Mouse (Mus musculus): ENCODE measurements around the gene Slco1a5. TPM values are rescaled to one million over a fixed set of nuclear protein-coding genes. Genes with fewer than 3 reads are reported as not detected.
"Not testable (repeated sequence)": the region's sequence is repeated elsewhere in the genome, so short reads cannot be mapped to it uniquely, and the experiment has no call there.

Slco1a5 gene
- total RNA-seq, 1 experiment from 2014 or later = not detected

DNA sequence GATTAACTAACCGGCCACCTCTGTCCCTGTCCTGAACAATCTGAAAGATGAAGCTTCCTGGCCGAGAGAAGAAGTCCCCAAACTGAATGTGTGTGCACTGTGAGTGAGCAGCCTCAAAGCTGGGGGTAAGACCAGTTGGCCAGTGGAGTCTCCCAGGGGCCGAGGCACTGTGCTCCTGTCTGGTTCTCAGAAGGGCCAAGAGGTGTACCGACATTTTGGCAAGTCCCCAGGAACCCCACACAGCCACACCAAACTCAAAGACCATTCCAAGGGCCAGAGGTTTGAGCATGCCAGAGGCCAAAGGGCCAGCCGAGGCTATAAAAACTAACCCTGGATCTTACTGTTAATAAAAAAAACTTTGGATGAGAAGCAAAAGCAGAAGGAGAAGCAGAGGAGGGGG lies 8.5 kb downstream of the Slco1a5 start:
- ATAC-seq (ENCODE audit: extremely low read depth, insufficient number of reproducible peaks, low FRiP score, poor library complexity, severe bottlenecking) = no peak

DNA sequence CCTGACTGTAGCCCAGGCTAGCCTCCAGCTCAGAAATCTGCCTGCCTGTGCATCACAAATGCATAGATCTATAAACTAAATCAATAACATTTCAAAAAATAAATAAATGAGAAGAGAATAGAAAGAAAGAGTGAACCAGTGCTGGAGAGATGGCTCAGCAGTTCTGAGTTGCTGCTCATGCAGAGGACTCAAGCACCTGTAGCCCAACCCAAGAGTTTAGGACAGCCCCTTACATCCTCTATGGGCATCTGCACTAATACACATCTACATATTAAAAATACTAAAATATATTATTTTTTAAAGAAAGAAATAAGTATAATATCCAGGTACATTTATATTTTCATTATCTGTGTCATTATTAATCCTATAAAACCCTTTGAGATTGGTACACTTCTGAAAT lies 17.7 kb downstream of the Slco1a5 start:
- ATAC-seq (ENCODE audit: extremely low read depth, insufficient number of reproducible peaks, low FRiP score, poor library complexity, severe bottlenecking) = no peak

DNA sequence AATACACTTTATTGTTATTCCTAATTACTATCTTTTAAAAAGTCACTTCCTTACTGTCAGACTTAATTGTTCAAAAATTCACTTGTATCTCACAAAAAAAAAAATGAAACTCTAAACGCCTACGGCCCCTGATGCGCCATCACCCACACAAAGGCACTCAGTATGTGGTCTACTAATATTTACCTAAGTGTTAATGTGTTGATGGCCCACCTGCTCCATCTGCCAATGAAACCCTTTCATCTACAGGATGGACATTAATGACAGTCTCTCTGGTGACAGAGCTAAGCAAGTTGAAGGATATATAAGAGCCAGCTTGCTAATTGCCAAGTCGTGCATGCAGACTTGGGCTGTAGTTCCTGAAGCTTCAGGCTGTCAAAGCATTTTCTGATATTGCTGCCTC lies 24.7 kb downstream of the Slco1a5 start, which contains the start of gene Iapp:
Gene Iapp, plus strand, starts transcription at position 326 of the 400 bp plus-strand sequence.
- no peak for ATAC-seq (ENCODE audit: extremely low read depth, insufficient number of reproducible peaks, low FRiP score, poor library complexity, severe bottlenecking)

DNA sequence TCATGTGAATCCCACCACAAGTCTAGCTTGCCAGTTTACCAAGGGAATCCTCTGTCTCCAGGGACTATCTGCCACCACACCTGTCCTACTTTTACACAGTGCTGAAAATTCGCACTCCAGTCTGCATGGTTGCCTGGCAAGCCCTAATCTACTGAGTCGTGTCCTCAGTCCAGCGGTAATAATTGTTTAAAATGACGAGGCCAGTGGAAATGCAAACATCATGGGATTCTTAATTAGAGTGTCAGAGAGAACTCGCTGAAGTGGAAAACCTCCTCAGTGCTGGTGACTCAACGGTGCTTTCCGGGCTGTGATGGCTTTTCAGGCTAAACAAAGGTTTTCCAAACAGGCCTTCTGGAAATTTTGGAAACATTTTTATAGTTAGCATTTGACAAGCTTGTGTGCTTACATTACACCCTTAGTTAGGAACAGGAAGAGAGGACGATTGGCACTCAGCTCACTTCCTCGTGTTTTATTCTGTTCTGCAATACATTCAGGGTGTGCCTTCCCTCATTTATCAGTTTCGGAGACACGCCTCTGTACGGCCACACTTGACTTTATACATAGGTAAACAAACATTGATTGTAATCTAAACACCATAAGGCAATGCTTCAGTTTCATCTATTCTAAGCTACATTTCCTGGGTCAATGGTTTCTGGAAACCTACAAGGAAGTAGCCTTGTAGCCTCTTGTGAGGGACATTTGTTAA lies 33.2 kb downstream of the Slco1a5 start:
- no peak for ATAC-seq (ENCODE audit: extremely low read depth, insufficient number of reproducible peaks, low FRiP score, poor library complexity, severe bottlenecking)

DNA sequence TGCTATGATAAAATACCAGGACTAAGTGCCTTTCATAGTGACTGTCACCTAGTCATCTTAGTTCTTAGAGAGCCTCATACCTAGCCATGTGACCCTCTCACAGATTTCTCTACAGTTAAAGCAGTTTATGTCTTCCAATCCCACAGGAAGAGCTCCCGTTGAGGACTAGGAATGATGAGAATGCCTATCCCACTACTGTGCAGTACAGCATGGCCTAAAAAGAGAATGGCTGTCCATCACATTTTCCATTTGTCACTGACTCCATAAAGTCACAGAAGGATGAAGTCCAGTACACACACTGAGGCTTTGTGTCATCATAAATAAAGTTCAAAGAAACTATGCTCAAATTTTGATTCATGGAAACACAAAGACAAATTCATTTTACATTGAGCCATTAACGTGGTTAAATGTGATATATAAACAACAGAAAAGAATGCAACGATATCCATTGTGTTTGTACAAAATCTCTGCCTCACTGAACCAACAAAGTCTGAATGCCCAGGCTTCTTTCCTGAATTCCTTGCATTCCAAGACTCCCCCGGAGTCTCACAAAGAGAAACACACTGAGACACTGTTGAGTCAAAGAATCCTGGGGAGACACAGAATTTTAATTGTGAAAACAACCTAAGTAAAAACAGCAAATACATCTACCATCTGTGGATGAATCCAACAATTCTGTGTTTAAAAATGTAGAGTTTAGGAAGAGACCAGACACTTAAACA lies 46.9 kb downstream of the Slco1a5 start:
- no peak for ATAC-seq (ENCODE audit: extremely low read depth, insufficient number of reproducible peaks, low FRiP score, poor library complexity, severe bottlenecking)

DNA sequence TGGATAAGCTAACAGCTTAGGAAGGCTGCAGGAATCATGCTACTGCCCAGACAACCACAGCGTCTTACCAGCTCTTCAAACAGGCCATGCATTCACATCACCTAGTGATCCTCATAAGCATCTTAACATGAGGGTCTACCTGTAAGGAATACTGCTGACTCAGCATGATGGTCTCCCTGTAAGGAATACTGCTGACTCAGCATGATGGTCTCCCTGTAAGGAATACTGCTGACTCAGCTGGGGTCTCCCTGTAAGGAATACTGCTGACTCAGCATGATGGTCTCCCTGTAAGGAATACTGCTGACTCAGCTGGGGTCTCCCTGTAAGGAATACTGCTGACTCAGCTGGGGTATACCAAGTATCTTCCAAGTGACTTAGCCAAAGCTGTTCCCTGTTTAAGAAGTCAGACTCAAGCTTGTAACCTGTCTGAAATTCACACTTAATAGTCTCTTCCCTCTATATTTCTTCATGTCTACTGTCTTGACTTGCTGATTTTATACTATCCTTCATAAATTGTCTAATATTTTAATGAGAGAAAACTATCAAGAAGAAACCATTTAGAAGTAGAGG lies 72.0 kb downstream of the Slco1a5 start:
- ATAC-seq (ENCODE audit: extremely low read depth, insufficient number of reproducible peaks, low FRiP score, poor library complexity, severe bottlenecking) = not testable (repeated sequence)

DNA sequence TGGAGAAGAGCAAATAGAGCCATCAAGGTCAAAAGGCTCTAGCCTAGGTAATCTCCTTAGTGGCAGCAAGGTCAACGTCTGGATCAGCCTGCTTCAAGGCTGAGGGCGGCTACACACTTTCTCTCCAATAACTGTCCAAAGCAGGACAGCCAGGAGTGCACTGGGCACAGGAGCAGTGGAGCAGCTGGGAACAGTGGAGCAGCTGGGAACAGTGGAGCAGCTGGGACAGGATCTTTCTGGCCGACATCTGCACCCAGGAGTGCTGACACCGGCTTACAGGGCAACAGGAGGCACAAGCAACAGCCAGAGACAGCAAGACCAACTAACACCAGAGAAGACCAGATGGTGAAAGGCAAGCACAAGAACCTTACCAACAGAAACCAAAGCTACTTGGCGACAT lies 77.7 kb downstream of the Slco1a5 start:
- ATAC-seq (ENCODE audit: extremely low read depth, insufficient number of reproducible peaks, low FRiP score, poor library complexity, severe bottlenecking) = no peak

DNA sequence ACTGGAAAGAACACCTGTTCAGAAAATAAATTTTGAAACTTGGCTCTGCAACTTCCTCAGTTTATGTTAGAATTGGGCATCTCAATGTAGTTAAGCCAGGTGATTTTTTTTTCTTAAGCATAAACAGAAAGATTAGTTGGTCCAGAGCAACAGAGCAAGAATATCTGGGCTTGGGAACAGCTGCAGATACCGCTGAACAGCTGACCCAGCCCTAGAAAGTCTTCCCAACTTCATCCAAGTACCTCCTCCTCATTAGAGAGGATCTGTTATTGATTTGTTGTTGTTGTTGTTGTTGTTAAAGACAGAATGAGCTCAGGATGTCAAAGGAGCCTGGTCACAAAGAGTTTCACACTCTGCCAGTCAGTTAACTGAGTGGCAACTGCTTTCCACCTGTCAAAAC lies 83.3 kb downstream of the Slco1a5 start:
- no peak for ATAC-seq (ENCODE audit: extremely low read depth, insufficient number of reproducible peaks, low FRiP score, poor library complexity, severe bottlenecking)

DNA sequence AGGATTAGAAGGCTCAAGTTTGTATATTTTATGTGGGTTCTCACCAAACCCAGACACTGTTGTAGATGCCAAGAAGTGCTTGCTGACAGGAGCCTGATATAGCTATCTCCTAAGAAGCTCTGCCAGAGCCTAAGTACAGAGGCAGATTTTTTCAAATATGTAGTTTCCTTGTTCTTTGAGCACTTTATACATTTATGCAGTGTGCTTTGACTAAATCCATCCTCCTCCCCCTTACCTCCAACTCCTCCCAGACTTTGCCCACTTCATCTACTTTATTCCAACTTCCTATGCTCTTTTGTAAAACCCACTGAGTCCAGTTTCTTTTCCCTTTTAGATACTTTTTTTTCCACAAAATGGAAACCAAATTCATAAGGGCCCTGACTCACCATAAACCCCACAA lies 102.6 kb downstream of the Slco1a5 start:
- no peak for ATAC-seq (ENCODE audit: extremely low read depth, insufficient number of reproducible peaks, low FRiP score, poor library complexity, severe bottlenecking)

DNA sequence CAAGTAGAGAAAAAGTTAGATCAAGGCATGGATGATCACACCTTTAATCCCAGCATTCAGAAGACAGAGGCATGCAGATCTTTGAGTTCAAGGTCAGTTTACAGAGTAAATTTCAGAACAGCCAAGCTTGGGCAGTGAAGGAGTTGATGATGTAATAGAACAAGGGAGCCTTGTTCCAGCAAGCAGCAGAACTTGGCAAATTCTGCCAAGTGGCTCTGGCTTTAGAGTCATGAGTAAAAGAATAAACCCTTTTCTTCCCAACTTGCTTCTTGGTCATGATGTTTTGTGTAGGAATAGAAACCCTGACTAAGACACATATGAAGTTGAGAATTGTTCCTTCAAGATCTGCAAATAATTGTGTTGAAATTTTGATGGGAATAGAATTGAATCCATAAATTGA lies 111.0 kb downstream of the Slco1a5 start:
- ATAC-seq (ENCODE audit: extremely low read depth, insufficient number of reproducible peaks, low FRiP score, poor library complexity, severe bottlenecking) = no peak

DNA sequence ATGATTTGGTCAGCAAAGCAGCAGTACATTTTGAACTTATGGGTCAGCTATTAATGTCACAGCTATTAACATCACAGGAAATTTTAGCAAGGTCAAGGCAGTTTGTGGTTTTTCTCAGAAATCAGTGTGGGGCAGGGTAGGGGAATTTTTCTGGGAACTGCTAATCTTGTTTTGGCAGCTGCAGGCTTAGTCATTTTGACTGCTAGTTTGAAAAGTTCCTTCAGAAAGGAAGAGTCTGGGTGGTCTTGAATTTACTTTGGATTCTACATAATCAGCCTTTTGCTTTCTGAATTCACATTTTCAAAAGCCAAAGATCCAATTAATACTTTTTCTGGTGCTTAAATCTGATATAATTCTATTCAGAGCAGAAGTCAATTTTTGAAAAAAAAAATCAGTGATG lies 113.0 kb downstream of the Slco1a5 start:
- ATAC-seq (ENCODE audit: extremely low read depth, insufficient number of reproducible peaks, low FRiP score, poor library complexity, severe bottlenecking) = no peak

DNA sequence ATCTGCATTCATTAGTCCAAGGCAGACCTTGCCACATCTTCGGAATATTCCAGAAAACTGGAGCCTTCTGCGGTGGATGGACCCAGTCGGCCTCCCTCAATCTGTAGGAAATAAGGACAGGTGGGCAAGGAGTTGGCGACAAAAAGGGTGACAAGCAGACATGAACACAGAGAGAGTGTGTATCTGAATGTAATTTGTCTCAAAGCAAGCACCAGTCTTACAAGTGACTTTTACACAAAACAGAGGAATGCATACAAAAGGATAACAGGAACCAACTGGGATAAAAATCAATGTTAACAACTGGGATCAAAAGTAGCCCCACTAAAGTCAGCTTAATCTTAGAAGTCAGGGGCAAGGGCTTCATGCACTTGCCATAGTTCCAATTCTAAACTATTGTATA lies 114.4 kb downstream of the Slco1a5 start, which contains the start of gene Slco1a6:
Gene Slco1a6, minus strand, starts transcription at position 101 of the 400 bp plus-strand sequence.
- no peak for ATAC-seq (ENCODE audit: extremely low read depth, insufficient number of reproducible peaks, low FRiP score, poor library complexity, severe bottlenecking)

DNA sequence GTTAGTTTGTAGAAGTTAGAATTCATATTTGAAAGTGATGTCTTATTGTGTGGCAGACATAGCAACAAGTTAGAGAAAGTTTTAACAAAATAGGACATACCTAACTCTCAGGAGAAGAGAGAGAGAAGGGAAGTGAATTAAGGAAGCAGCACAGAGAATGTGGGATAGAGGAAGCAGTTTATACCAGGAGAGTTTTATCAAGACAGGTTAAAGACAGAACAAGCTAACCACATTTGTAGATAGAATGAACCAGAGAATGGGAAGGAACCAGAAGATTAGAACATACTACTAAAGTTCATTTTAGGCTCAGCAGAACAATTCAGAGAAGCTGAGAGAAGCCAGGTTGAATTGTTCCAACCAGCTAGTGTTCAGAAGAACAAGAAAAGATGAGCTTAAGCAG lies 122.3 kb downstream of the Slco1a5 start:
- no peak for ATAC-seq (ENCODE audit: extremely low read depth, insufficient number of reproducible peaks, low FRiP score, poor library complexity, severe bottlenecking)

DNA sequence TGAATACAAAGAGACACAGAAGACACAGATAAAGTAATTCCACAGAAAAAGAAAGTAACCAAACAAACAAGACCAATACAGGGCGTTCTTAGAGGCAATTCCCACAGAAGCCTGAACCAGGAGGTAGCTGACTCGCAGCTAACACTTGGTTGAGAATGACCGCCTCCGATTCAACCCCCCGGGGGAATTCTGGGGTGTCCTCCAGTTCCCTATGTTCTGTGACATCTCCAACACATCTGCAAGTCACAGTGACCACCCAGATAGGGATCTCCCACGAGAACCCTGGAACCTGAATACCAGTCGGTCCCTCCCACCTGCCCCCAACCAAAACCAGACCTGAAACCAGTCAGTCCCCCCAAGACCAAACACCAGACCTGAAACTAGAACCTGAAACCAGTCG lies 128.5 kb downstream of the Slco1a5 start:
- no peak for ATAC-seq (ENCODE audit: extremely low read depth, insufficient number of reproducible peaks, low FRiP score, poor library complexity, severe bottlenecking)

DNA sequence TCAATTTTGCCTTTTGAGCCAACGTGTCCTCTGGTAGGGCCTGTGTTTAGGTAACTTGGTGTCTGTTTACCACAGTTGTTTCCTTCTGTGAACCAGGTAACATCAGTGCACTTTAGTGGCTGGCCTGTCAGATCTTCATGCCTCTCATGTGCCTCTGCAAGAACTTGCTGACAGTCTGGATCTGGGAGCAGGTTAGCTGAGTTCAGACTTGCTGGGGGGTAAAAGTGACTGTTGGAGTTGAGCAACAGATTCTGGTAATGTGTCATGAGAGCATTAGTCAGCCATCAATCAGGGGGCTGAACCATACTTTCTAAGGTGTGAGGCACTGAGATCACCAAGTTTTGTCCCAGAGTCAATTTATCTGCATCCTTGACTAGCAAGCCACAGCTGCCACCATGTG lies 130.8 kb downstream of the Slco1a5 start:
- ATAC-seq (ENCODE audit: extremely low read depth, insufficient number of reproducible peaks, low FRiP score, poor library complexity, severe bottlenecking) = no peak

DNA sequence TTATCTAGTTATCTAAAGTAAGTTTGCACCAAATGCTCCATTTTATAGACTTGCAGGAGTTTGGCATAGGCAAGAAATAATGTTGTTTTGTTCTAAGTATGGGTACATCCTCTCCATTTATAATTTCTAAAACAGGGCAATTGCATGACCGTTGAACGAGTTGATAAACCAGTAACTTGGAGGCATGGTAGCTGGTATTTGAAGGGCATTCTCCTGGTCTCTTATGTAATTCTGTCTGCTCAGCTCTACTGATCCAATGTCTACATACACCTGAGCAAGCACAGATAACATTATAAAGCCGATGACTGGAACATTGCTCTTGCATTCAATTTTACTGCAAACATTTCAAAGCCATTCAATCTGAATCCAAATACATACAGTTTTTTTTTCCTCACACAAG lies 135.4 kb downstream of the Slco1a5 start:
- ATAC-seq (ENCODE audit: extremely low read depth, insufficient number of reproducible peaks, low FRiP score, poor library complexity, severe bottlenecking) = no peak

DNA sequence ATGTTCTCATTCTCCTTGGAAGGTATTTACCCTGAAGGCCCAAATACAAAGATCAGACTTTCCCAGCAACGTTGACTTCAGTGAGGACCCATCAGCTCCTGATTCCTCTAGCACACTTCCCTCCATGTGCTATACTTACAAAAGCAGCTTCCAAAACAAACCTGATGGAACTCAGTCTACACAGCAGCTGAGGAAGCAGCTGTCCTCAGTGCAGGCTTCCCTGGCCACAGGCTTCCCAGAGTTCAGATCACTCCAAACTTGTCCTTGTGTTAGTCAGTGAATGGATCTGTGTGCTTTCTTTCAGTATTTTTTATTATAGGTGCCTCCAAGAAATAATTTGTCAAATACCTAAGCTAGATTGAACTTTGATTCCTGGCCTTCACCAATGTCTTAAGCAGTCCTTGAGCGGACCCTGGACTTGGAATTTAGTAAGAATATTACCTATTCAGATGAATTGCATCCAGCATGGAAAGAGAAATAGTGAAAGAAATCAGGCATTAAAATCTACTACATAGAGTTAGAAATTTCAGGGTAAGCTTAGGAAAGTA lies 136.8 kb downstream of the Slco1a5 start:
- ATAC-seq (ENCODE audit: extremely low read depth, insufficient number of reproducible peaks, low FRiP score, poor library complexity, severe bottlenecking) = no peak
